Mouse (Mus musculus) liver, adult 2 months (tissue): ENCODE results near the gene Nutf2. TPM values are rescaled to one million over a fixed set of nuclear protein-coding genes. Genes with fewer than 3 reads are reported as not detected.
A peak's percentile ranks its signal among the peaks of the same experiment; 100 is the strongest.

Experiments used
- DNase-seq: peaks from one replicate; pipeline ENCODE4 v3.0.0-alpha.2; 2011; ENCODE audit warnings: low read depth, low spot score; ENCODE audit errors: extremely low read depth
- H3K27ac ChIP-seq: fragments of 200-500 bp; replicated peaks from 2 replicates; pipeline ENCODE4 v1.5.1; 2012; ENCODE audit warnings: low read depth, mild to moderate bottlenecking, control low read depth, inconsistent platforms, low read length; ENCODE audit not compliant: insufficient read depth
- H3K27me3 ChIP-seq: fragments of 200-500 bp; 2 replicates; pipeline ENCODE4 v1.6.1; 2012; ENCODE audit warnings: mild to moderate bottlenecking, moderate library complexity, low read length, inconsistent platforms; ENCODE audit not compliant: control insufficient read depth, insufficient read depth
- H3K36me3 ChIP-seq: fragments of 200-500 bp; 2 replicates; pipeline ENCODE4 v1.6.1; 2012; ENCODE audit warnings: low read length, inconsistent platforms; ENCODE audit not compliant: control insufficient read depth, insufficient read depth
- H3K4me1 ChIP-seq: fragments of 200-500 bp; 2 replicates; pipeline ENCODE4 v1.6.1; 2011; ENCODE audit warnings: low read length; ENCODE audit not compliant: control insufficient read depth, insufficient read depth
- H3K4me3 ChIP-seq: fragments of 200-500 bp; 2 replicates; pipeline ENCODE4 v1.5.1; 2011; ENCODE audit warnings: low read depth, mild to moderate bottlenecking, control low read depth, low read length, moderate library complexity; ENCODE audit not compliant: insufficient read depth
- H3K79me2 ChIP-seq: fragments of 200-500 bp; 2 replicates; pipeline ENCODE4 v1.6.1; 2012; ENCODE audit warnings: inconsistent platforms, mild to moderate bottlenecking, low read length, moderate library complexity; ENCODE audit not compliant: control insufficient read depth, insufficient read depth
- H3K9ac ChIP-seq: fragments of 200-500 bp; 2 replicates; pipeline ENCODE4 v1.6.1; 2012; ENCODE audit warnings: low read depth, mild to moderate bottlenecking, control low read depth, inconsistent platforms, low read length
- CTCF ChIP-seq: fragments of 200-500 bp; IDR thresholded peaks from 2 replicates; pipeline ENCODE4 v1.5.1; 2011; ENCODE audit warnings: low read depth, low read length, control low read depth
- POLR2A ChIP-seq: fragments of 200-500 bp; IDR thresholded peaks from 2 replicates; pipeline ENCODE4 v1.6.1; 2011; ENCODE audit warnings: low read length, control low read depth; ENCODE audit not compliant: insufficient read depth; ENCODE audit errors: extremely low read depth
- WGBS: fragments of 180-500 bp; shearing (Covaris S2); methylation state at CpG from one replicate; pipeline ENCODE4 v1.1.7; 2018; 5-methylcytosine and 5-hydroxymethylcytosine counted together
- polyA plus RNA-seq: library from polyadenylated mRNA; depleted of rRNA; stranded (reverse); fragments of >200 nt; gene quantifications from 2 replicates; pipeline ENCODE4 v1.2.3, GENCODE M21; 2012
- total RNA-seq: library from RNA; depleted of rRNA; stranded (reverse); fragments of >200 nt; gene quantifications from 2 replicates; pipeline ENCODE4 v1.2.3, GENCODE M21; 2014

Gene Nutf2
- total and polyA plus RNA-seq, 2 experiments = 21.6 to 29.3 TPM

DNA sequence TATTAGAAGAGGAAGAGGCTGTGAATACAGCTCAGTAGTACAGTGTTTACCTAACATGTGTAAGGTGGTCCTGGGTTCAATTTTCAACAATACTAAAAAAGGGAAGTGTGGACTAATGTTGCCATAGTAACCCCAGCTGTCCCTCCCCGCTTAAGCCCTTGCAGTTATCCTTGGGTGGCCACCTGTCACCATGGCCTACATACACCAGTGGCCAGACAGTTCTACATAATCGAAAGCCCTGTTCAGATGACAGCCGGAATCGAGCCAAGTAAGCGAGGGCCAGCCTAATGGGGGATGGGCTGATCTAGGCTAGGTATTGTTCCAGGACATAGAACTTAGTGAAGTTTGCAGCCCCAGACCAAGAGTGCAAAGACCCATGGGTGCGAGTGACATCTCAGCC is 23.4 kb upstream of the Nutf2 start:
- Histone ChIP-seq H3K27ac (no peak overlapping the region), H3K9ac (no peak overlapping the region), H3K4me3 (no peak overlapping the region), H3K27me3 (no peaks in the 10 kb centered on the region), H3K79me2 (no peaks in the 10 kb centered on the region), H3K36me3 (no peaks in the 10 kb centered on the region), H3K4me1 (no peaks in the 10 kb centered on the region)
- no peak for DNase-seq
- no peak for TF ChIP-seq CTCF
- TF ChIP-seq POLR2A = no peak
- WGBS = 91% methylated on average over 6 of the region's 6 CpGs

DNA sequence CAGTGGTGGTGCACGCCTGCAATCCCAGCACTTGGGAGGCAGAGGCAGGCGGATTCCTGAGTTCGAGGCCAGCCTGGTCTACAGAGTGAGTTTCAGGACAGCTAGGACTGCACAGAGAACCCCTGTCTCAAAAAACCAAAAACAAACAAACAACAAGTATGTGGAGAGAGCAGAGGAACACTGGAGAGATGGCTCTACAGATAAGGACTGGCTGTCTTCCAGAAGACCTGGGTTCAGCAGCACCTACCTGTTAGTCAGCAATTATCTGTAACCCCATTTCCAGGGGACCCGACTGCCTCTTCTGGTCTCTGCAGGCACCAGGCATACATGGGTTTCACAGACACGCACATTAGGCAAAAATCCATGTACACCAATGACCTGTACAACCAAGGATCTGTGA is 21.2 kb upstream of the Nutf2 start:
- TF ChIP-seq POLR2A = no peak
- no peak for TF ChIP-seq CTCF
- H3K27me3 ChIP-seq = no peaks in the 10 kb centered on the region
- no peak overlapping the region for H3K9ac ChIP-seq
- 89% methylated on average over 5 of the region's 5 CpGs for WGBS
- no peaks in the 10 kb centered on the region for H3K4me1 ChIP-seq
- H3K79me2 ChIP-seq = no peaks in the 10 kb centered on the region
- H3K36me3 ChIP-seq = no peaks in the 10 kb centered on the region
- DNase-seq = no peak
- H3K27ac ChIP-seq = no peak overlapping the region
- H3K4me3 ChIP-seq = no peak overlapping the region

DNA sequence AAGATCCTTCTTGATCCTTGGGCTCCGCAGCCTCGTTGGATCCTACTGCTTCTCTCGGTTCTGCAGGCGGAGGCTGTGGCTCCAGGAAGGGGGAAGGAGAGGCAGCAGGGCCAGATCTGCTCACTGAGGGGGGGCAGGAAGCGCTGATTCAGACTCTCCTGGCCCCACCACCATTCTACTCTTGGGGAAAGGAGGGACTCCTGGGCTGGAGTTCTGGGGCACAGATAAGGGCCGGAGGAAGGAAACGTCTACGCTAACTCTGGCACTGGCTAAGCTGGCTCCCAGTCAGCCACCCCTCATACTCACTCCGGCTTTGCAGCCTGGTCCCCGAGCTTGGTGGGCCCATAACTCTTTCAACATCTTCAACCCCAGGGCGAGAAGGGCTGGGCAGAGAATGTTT is 13.7 kb upstream of the Nutf2 start:
- H3K9ac ChIP-seq = no peak overlapping the region
- TF ChIP-seq CTCF (no peak), POLR2A (no peak)
- H3K4me3 ChIP-seq = no peak overlapping the region
- H3K4me1 ChIP-seq = peaks cover 3% of the 10 kb centered on the region; the same call in 1 of the 2 replicates
- no peak for DNase-seq
- no peaks in the 10 kb centered on the region for H3K79me2 ChIP-seq
- WGBS = 90% methylated on average over 11 of the region's 11 CpGs
- no peaks in the 10 kb centered on the region for H3K27me3 ChIP-seq
- no peak overlapping the region for H3K27ac ChIP-seq
- H3K36me3 ChIP-seq = no peaks in the 10 kb centered on the region

DNA sequence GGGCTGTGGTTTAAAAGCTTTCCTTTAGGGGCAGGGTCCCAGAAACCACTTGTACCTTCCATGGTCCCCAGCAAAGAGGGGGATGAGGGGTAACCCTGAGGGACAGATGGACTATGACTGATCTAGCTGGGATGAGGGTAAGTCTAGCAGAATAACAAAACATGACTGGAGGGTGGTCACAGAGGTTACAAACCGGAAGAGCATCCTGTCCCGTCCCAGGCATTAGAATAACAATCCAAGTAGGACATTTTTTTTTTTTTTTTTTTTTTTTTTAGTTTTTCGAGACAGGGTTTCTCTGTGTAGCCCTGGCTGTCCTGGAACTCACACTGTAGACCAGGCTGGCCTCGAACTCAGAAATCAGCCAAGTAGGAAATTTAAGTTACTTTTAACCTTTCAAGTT is 10.4 kb upstream of the Nutf2 start:
- Histone ChIP-seq H3K9ac (no peak overlapping the region), H3K4me1 (peaks cover 6% of the 10 kb centered on the region; the same call in 1 of the 2 replicates), H3K79me2 (no peaks in the 10 kb centered on the region), H3K4me3 (no peak overlapping the region), H3K27ac (no peak overlapping the region), H3K36me3 (no peaks in the 10 kb centered on the region), H3K27me3 (no peaks in the 10 kb centered on the region)
- no peak for DNase-seq
- TF ChIP-seq POLR2A = no peak
- no peak for TF ChIP-seq CTCF
- 88% methylated on average over 4 of the region's 4 CpGs for WGBS

DNA sequence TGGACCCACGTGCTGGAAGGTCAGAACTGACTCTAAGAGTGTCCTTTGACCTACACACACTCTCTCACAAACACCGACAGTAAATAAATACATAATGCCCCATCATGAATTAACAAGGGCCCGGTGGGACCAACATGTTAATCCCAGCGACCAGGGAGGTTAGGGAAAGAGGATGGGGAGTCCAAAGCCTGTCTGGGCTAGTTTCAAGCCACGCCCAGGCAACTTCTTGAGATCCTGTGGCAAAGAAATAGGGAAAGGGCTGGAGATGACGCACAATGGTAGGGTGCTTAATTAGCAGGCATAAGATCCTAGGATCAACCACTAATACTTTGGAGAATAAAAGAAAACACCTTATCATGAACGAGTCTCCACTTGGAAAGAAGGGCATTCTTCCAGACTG is 9.8 kb upstream of the Nutf2 start:
- TF ChIP-seq CTCF = no peak
- TF ChIP-seq POLR2A = no peak
- Histone ChIP-seq H3K79me2 (peaks cover 2% of the 10 kb centered on the region), H3K27ac (no peak overlapping the region), H3K36me3 (no peaks in the 10 kb centered on the region), H3K4me3 (no peak overlapping the region), H3K9ac (no peak overlapping the region), H3K4me1 (peaks cover 6% of the 10 kb centered on the region; the same call in 1 of the 2 replicates), H3K27me3 (no peaks in the 10 kb centered on the region)
- DNase-seq = peak; percentile 37
- WGBS = 43% methylated on average over 7 of the region's 7 CpGs

DNA sequence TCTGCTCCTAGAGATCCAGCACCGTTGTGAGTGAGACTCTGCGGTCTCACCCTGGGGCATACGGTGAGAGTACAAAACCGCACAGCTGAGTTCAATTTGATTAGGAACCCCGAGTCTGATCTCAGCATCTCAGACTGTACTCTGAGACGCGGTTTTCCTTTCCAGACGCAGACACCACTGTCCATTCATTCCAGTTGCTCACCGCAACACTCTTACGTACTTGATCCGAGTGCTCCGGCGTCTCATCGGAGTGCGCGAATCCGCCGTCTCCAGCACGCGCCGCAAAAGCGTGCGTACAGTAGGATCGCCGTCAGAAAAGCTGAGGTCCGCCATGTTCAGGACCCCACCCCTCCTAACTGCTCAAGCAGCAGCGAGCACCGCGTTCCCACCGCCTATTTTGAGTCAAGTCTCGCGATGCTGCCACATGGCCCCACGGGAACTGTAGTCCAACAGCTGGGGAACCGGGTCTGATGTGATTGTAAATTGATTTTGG is 8.7 kb upstream of the Nutf2 start:
- peak; percentile 80 for DNase-seq
- peaks cover 12% of the 10 kb centered on the region for H3K79me2 ChIP-seq
- 1% methylated on average over 34 of the region's 34 CpGs for WGBS
- H3K27me3 ChIP-seq = no peaks in the 10 kb centered on the region
- H3K4me3 ChIP-seq = peak overlapping the region; percentile 82
- TF ChIP-seq CTCF (no peak), POLR2A (peak; percentile 44; the same call in 1 of the 2 replicates)
- H3K4me1 ChIP-seq = peaks cover 14% of the 10 kb centered on the region
- no peaks in the 10 kb centered on the region for H3K36me3 ChIP-seq
- peak overlapping the region; percentile 73 for H3K9ac ChIP-seq
- no peak overlapping the region for H3K27ac ChIP-seq
